Mouse (Mus musculus): ENCODE results near the gene Gpr152.

Gene Gpr152

DNA sequence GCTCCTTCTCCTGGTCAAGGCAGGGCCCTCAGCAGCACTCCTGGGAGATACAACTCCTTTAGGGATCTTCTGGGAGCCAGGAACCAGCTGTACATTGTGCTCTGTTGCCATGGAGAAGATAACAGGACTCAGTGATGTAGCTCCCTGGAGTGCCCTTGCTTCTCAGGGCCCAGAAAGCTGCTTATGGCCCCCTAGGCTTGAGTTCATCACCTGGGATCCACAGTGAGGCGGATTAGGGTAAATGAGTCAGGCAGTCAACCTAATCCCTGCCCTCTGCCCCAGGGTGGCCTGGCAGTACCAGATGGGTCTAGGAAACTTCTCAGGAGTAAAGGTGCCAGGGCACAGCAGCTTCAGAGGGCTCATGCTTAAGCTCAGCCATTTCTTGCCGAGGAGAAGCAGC, at the start of gene Gpr152:
Gene Gpr152 (plus strand): TSS at position 342 of the 400 bp plus-strand sequence.
- no peak for DNase-seq (ENCODE audit: low spot score in 2 of 2)

DNA sequence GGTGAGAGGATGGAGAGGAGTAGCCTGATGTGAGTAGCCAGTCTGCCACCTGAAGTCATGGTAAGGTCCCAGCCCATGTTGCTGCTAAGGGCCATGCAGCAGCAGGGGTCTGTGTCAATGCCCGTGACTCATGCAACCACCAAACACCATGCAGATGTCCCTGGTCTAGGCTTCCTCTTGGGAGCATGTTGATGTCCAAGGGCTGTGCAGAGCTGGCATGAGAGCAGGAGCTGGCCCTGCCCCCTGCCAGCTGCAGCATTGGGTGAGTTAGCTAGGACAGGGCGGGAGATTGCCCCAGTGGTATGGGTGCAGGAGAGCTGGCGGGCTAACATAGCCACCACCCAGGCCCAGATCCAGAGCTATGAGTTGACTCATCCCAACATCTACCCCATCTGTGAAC, 49.1 kb upstream of the Gpr152 start:
- no peak for DNase-seq (ENCODE audit: low spot score in 2 of 2)

DNA sequence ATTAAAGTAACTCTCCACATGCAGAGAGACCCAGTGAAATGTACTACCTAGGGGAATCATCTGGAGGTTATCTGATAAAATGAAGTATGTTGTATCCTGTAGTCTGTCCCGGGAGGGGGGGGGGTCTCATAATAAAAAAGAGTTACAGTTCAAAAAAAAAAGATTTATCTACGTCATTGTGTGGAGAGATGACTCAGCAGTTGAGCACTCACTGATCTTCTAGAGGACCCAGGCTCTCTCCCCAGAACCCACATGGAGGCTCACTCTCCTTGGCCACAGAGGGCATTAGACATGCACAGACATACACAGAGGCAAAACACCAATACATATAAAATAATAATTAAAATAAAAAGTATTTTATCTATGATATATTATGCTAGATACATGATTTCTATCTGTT, 48.2 kb upstream of the Gpr152 start:
- DNase-seq (ENCODE audit: low spot score in 2 of 2) = no peak

DNA sequence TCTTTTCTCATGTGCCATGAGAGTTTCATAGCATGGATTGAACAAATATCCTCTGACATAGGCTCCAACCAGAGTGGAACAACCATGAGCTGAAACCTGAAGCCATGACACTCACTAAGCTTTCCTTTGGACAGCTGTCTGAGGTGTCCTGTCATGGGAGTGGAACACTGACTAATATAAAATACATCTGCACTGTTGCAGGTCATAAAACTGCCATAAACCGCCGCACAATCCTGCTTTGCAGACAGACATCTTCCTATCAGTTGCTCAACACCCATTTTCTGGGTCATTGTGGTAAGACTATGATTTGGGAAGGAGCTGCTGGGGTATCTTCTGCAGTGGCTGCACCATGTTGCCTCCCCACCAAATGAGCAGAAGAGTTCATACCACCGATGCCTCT, 46.8 kb upstream of the Gpr152 start:
- DNase-seq (ENCODE audit: low spot score in 2 of 2) = no peak

DNA sequence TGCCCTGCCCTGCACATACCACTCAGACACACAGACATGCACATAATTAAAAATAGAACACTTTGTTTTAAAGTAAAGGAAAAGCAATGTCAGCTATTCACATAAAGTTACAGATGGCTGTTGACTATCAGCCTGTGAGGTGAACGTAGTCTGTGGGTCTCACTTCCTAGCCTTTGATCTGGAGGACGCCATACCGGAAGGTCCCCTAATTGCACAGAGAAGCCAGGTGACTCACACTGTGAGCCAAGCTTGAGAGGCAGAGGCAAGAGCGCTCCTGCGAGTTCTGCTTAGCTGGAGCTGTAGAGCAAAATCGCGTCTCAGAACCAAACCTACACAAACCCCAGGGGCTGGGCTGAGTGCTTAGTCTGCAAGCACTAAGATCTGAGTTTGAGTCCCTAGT, 45.8 kb upstream of the Gpr152 start:
- DNase-seq (ENCODE audit: low spot score in 2 of 2) = no peak

DNA sequence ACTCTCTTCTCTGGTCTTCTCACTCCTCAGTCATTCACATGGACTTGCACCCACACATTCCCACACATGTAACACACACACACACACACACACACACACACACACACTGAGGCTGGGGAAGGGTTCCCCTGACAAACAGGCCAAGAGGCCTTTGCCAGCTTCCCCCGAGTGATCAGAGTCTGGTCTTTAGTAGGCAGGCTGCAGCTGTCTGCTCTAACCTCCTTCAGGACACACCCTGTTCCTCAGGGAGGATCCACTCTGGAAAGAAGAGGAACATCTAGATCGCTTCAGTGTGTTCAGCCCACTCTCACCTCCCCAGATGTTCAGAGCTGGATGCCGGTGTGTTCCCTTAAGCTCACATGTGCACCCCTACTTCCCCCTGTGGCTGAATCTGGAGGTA, 45.2 kb upstream of the Gpr152 start:
- no peak for DNase-seq (ENCODE audit: low spot score in 2 of 2)

DNA sequence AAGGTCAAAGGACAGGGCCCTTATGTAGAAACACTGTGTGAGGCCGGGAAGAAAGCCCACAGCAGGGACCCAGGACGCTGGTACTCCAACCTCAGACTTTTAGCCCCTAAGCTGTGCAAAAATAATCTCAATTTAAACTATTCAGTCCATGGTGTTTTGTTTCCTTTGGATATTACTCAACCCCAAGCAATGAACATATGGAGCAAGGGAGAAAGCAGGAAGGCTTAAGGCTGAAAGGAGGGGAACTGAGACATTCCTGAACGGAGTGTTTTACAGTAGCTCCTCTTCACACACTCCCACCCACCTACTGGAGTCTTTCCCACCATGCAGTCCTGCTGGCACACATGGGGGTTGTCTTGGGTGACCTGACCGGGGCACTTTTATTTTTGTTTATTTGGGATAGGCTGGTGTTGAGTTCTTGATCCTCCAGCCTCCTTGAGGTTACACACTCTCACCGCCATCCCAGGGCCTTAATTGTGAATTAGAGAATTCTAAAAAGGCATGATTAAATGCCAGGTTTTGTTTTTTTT, 44.7 kb upstream of the Gpr152 start:
- no peak for DNase-seq (ENCODE audit: low spot score in 2 of 2)

DNA sequence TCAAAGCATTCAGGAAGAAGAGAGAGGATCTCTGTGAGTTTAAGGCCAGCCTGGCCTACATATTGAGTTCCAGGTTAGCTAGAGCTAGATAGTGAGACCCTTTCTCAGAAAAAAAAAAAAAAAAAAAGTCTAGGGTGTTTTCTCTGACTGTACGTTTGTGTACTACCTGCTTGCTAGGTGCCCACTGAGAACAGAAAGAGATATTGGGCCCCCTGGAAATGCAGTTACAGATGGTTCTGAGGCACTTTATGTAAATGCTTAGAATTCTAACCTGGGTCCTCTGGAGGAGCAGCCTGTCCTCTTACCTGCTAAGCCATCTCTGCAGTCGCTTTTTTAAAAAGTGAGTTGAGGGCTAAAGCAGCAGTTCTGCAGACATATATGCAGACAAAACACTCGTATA, 43.8 kb upstream of the Gpr152 start:
- no peak for DNase-seq (ENCODE audit: low spot score in 2 of 2)

DNA sequence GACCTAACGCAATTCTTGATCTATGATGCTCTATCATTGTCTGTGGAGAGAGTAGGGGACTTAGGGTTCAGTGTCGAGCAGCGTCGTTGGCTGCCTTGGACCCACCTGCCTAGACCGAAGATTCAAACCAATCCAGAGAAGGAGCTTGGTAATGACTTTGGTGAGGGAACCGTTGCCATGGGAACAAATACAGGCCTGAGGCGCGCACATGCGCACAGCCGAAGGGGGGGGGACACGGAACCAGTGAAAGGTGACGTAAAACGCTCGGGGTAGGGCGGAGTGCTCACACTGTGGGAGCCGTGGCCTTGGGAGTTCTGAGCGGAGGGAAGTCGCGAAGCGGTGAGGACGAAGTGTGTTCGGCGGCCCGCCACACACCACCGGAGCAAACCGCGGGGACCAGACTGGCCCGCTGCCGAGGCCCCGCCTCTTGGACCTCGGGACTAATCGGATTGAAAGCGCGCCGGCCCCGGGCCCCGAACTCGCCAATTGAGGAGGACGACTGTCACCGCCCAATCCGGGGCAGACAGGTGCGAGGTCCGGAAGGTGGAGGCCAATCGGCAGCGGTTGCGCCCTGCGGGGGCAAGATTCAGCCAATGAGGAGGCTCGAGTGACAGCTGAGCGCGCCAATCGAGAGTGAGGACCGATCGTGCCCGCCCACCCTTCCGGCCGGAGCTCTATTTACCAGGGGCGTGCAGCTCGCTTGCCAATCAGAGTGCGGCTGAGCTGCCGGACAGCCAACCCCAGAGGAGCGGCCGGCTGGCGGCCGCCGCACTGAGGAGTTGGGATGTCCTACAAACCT, 42.7 kb upstream of the Gpr152 start, which contains the start of gene Cdk2ap2:
Gene Cdk2ap2 (plus strand): TSS at position 541 of the 799 bp plus-strand sequence.
- peak; percentile 98 to 100 for DNase-seq (ENCODE audit: low spot score in 2 of 2)

DNA sequence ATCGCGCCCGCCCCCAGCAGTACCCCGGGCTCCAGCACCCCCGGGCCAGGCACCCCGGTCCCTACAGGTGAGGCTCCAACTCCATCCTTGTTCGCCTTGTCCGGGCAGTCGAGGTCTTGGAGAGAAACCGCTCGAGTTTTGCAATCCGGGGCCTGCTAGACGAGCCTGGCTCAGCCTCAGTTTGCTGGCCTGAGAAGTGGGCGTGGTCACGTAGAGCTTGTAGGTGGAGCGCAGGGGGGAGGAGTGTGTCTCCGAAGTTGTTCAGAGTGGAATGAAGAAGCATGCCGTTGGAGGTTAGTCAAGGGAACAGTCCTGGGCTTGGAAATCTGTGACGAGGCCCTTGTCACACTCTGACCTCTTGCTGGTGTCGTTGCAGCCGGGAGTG, 42.2 kb upstream of the Gpr152 start:
- DNase-seq (ENCODE audit: low spot score in 2 of 2) = no peak

DNA sequence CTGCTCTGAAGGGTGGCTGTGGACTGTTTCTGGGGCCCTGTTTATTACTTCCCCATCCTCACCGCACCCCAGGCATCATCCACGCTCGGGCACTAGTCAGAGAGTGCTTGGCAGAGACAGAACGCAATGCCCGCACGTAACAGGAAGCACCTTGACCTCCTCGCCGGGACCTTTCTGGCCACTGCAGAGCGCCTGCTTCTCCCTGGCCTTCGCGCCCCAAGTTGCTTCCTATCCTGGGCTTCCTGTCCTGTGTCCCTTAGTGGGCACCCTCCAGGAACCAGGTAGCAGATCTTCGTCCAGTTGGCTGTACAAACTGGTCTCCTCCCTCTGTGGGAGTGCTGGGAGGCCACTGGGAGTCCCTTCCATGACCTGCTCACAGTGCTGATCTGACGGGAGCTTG, 41.2 kb upstream of the Gpr152 start:
- no peak for DNase-seq (ENCODE audit: low spot score in 2 of 2)

DNA sequence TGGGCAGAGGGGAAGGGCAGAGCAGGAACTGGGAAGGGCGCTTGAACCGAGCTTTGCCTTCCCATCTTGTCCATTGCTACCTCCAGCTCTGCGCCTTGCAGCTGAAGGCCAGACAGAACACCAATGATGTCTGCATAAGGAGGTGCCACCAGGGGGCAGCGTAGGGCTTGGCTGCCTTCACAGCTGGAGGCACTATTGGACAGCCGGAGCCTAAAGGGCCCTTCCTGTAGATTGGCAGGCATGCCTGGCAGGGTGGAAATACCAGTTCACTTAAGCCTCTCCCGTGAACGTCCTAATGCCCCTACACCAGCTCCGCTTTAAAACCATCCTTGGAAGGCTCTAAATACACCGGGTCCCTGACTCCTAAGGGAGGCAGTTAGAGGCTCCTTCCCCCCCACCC, 40.5 kb upstream of the Gpr152 start:
- peak; percentile 86 to 93 for DNase-seq (ENCODE audit: low spot score in 2 of 2)

DNA sequence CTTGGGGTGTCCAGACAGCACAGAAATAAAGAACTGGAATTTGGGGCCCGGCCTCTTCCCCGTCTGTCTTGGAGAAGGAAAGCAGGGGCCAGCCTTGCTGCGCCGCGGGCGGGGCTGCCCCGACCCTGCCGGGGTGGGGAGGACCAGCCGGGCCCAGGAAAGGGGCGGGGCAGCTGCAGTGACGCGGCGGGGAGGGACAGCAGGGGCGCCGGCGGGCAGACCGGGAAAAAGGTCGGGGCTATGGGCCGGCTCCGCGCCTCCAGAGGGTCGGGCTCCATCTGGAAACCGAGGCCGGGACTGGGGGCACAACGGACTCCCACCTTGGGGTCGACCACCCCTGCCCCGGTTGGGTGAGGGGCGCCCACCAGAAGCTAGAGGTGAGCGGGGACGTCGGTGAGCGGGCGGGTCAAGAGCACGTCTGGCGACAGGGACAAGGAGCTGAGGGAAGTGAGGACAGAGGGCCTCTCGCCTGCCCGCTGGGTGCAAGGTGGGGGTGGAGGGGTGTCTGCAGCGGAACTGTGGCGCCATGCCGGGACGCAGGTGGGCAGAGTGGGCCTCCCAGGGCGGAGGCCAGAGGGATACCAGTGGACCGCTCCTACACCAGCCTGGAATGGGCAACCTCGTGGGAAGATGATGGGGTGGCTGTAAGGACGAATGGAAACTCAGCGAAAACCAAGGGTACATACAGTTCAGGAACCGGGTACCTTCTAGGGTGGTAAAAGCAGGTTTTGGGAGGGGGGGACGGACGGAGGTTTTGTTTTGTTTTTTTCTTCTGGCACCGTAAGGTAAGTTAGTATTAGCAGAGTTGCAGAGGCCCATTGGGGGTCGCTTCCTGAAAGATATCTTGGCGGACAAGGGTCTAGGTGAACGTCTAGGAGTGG, 39.5 kb upstream of the Gpr152 start, which contains the start of gene Pitpnm1:
Gene Pitpnm1 (plus strand): TSS at position 162 of the 881 bp plus-strand sequence.
- DNase-seq (ENCODE audit: low spot score in 2 of 2) = peak; percentile 82 to 83

DNA sequence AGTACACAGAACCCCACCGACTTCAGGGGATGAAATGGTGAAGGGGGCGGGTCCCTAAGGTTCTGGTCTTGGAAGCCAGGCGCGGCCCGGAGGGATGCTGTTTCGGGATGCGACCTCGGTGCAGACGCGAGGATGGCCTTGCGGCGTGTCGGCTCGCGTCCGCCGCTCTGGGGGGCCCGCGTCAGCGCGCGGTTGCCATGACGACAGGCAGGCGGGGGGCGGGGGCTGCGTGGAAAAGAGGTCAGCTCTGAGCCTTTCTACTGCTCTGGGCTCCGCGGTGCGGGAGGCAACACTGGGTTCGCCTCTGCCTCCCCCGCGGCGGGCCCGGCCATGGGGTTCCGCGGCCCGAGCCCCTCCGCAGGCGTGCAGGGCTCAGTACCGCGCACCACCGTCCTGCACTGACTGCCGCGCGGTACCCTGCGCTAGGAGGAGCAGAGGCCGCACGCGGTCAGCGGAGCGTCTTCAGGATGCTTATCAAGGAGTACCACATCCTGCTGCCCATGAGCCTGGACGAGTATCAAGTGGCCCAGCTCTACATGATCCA, 38.8 kb upstream of the Gpr152 start:
- DNase-seq (ENCODE audit: low spot score in 2 of 2) = peak in 1 of 2 experiments; percentile 29

DNA sequence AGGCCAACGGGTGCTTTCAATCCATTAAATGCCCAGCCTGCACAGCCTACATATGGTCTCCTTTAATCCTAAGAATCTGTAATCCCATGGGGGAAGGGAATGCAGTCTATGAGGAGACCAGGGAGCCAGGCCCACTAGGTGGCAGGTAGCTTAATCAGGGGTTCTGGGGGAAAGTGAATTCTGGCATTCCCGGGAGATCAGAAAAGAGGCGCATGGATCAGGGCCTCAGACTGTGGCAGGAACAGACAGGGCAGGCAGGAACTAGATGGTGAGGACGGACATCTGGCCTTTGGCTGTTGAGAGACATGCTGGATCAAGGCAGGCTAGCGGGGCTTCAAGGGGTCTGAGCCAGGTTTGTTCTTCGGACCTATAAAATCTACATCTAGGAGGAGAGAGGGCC, 38.1 kb upstream of the Gpr152 start:
- no peak for DNase-seq (ENCODE audit: low spot score in 2 of 2)

DNA sequence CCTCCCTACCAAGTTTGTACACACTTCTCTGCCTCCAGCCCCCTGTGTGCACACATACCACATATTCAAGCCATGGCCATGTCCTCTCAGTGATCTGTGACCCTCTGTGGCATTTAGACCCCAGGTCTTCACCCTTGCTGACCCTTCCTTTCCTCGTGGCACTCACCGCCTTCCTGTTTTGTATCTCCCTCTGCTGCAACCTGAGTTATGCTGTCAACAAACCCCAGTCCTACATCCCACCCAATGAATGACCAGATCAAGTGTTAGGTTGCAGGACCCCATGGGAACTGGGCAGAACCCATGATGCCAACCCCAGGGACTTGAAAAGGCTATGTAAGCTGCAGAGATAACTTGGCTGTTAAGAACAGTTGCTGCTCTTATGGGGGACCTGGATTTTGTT, 37.5 kb upstream of the Gpr152 start:
- no peak for DNase-seq (ENCODE audit: low spot score in 2 of 2)

DNA sequence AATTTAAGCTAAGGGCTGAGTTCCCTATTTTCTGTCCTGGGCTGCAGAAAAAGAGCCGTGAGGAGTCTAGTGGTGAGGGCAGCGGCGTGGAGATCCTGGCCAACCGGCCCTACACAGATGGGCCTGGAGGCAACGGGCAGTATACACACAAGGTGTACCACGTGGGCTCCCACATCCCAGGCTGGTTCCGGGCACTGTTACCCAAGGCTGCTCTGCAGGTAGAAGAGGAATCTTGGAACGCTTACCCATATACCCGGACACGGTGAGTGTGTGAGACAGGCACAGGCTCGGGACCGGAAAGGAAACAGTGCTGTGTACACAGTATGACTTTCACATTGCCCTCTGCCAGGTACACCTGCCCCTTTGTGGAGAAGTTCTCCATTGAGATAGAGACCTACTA, 37.0 kb upstream of the Gpr152 start:
- no peak for DNase-seq (ENCODE audit: low spot score in 2 of 2)

DNA sequence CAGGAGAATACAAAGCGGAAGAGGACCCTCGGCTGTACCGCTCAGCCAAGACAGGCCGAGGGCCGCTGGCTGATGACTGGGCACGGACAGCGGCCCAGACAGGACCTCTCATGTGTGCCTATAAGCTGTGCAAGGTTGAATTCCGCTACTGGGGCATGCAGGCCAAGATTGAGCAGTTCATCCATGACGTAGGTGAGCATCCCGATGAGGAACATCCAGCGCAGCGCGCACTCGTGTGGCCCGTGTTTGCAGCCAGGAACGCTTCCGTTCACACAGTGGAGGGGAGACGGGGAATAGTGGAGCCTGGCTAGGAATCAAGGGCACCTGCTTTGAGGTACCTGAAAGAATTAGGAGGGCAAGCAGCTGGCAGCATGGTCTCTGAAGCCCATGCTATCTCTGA, 36.3 kb upstream of the Gpr152 start:
- DNase-seq (ENCODE audit: low spot score in 2 of 2) = no peak

DNA sequence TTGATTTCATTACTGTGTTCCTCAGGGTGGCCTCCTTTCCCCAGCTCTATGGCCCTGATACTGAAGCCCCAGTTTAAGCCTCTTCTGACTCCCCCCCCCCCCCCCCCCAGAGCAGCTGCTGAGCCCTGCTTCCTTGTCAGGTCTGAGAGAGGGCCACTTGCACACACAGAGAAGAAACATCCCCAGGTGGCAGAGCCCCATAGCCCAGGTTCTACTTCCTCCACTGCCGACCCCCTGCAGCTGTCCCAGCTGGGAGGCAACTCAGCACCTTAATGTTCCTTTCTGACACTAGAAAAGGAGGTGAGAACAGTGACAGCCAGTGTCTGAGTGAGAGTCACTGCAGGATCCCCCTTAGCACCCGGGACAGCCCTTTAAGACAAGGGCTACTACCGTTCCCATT, 35.8 kb upstream of the Gpr152 start:
- no peak for DNase-seq (ENCODE audit: low spot score in 2 of 2)

DNA sequence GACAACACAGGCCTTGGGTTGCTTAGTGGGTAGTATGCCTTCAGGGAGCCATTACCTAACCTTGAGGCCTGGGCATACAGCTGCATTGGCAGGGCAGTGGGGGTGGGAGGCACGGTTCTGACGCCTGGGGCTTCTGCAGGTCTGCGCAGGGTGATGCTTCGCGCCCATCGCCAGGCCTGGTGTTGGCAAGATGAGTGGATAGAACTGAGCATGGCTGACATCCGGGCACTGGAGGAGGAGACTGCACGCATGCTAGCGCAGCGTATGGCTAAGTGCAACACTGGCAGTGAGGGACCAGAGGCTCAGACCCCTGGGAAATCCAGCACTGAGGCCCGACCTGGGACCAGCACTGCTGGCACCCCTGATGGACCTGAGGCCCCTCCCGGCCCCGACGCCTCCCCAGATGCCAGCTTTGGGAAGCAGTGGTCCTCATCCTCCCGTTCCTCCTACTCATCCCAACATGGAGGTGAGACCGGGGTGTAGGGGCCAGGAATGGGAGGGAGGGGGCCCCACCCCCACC, 34.9 kb upstream of the Gpr152 start:
- no peak for DNase-seq (ENCODE audit: low spot score in 2 of 2)

DNA sequence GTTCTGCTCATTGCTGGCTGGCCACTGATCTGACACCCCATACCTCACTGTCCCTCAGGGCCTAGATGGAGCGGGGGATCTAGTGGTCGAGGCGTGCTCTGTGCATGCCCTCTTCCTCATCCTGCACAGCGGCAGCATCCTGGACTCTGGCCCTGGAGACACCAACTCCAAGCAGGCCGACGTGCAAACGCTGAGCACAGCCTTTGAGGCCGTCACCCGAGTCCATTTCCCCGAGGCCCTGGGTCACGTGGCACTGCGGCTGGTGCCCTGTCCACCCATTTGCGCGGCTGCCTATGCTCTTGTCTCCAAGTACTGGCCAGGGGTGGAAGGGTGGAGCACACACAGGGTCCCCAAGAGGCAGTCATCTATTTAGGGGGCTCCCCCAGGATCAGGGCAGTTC, 32.9 kb upstream of the Gpr152 start:
- DNase-seq (ENCODE audit: low spot score in 2 of 2) = no peak

DNA sequence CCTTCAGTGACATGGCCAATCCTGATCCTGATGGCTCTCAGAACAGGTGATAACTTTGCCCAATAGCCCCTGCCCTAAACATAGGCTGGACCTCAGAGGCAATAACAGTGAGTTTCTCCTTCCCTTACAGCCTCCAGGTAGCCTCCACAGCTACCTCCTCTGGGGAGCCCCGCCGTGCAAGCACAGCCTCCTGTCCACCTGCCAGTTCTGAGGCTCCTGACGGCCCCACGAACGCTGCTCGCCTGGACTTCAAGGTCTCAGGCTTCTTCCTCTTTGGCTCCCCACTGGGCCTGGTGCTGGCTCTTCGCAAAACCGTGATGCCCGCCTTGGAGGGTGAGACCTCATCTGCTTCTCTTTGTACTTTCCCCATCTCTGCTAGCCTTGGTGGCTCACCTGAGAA, 31.1 kb upstream of the Gpr152 start:
- DNase-seq (ENCODE audit: low spot score in 2 of 2) = no peak

Data from heart, adult 9 months (tissue).